Mouse (Mus musculus) c-Kit-negative CD71-positive TER-119-positive erythroid progenitor cells, embryonic 14.5 days (primary cell): ENCODE data around the gene Kcnn3.

Experiments
- DNase-seq: peaks from one replicate; pipeline ENCODE4 v3.0.0-alpha.2; 2013; ENCODE audit warnings: low read depth, low spot score

The Kcnn3 gene

GRCm38 (mm10) chr3:89520618-89521502 lies 896 bp downstream of the Kcnn3 start:
- no peak for DNase-seq

- no peak for DNase-seq
Measured at GRCm38 (mm10) chr3:89521503-89521854, 1.5 kb downstream of the Kcnn3 start.

- no peak for DNase-seq
Measured at GRCm38 (mm10) chr3:89522450-89523128, 2.6 kb downstream of the Kcnn3 start.

- no peak for DNase-seq
Measured at GRCm38 (mm10) chr3:89526298-89527090, 6.5 kb downstream of the Kcnn3 start.

- no peak for DNase-seq
Measured at GRCm38 (mm10) chr3:89529796-89530195, 9.8 kb downstream of the Kcnn3 start.

- no peak for DNase-seq
Measured at GRCm38 (mm10) chr3:89534566-89535097, 14.7 kb downstream of the Kcnn3 start.

GRCm38 (mm10) chr3:89535147-89535546 lies 15.2 kb downstream of the Kcnn3 start:
- no peak for DNase-seq

- no peak for DNase-seq
Measured at GRCm38 (mm10) chr3:89539036-89539739, 19.2 kb downstream of the Kcnn3 start.

- no peak for DNase-seq
Measured at GRCm38 (mm10) chr3:89539740-89540370, 19.9 kb downstream of the Kcnn3 start.

- DNase-seq = no peak
Measured at GRCm38 (mm10) chr3:89540371-89540743, 20.4 kb downstream of the Kcnn3 start.

GRCm38 (mm10) chr3:89546951-89547350 lies 27.0 kb downstream of the Kcnn3 start:
- DNase-seq = no peak

- no peak for DNase-seq
Measured at GRCm38 (mm10) chr3:89548805-89549204, 28.8 kb downstream of the Kcnn3 start.

- DNase-seq = no peak
Measured at GRCm38 (mm10) chr3:89549488-89549887, 29.5 kb downstream of the Kcnn3 start.

- DNase-seq = no peak
Measured at GRCm38 (mm10) chr3:89551880-89552279, 31.9 kb downstream of the Kcnn3 start.

GRCm38 (mm10) chr3:89553432-89553831 lies 33.5 kb downstream of the Kcnn3 start:
- DNase-seq = no peak

GRCm38 (mm10) chr3:89553946-89554345 lies 34.0 kb downstream of the Kcnn3 start:
- DNase-seq = no peak

- DNase-seq = no peak
Measured at GRCm38 (mm10) chr3:89554587-89554986, 34.6 kb downstream of the Kcnn3 start.

- no peak for DNase-seq
Measured at GRCm38 (mm10) chr3:89557811-89558210, 37.8 kb downstream of the Kcnn3 start.

GRCm38 (mm10) chr3:89558972-89559910 lies 39.3 kb downstream of the Kcnn3 start:
- DNase-seq = no peak

GRCm38 (mm10) chr3:89561386-89561785 lies 41.4 kb downstream of the Kcnn3 start:
- DNase-seq = no peak
